Mouse (Mus musculus): ENCODE measurements around the gene Fes. TPM values are rescaled to one million over a fixed set of nuclear protein-coding genes. Genes with fewer than 3 reads are reported as not detected.

Gene Fes
- total and polyA plus RNA-seq, 3 experiments: 1.5 to 5.4 (median 4.9) TPM

DNA sequence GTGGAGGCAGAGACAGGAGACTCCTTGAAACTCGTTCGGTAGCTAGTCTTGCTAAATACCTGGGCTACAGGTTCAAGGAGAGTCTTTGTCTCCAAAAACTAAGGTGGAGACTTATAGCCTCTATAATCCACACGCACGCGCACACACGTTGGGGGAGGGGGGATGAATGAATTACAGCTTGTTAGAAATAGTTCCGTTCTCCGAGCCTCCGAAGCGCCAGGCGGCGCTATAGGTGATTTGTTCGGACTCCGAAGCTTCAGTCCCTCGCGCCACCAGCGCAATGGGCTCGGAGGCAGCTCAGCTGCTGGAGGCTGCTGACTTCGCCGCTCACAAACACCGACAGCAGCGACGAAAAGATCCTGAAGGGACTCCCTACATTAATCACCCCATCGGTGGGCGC is 44.9 kb downstream of the Fes start, which contains the start of gene Hddc3:
Gene Hddc3, plus strand, starts transcription at position 247 of the 400 bp plus-strand sequence.
- Histone ChIP-seq H3K4me1 (ENCODE audit: insufficient read depth, low read depth, low read length) (peaks cover 70% of the 10 kb centered on the region), H3K27me3 (ENCODE audit: insufficient read depth, low read length) (no peaks in the 10 kb centered on the region), H3K36me3 (replicated peaks) (peaks cover 34% of the 10 kb centered on the region), H3K9me3 (replicated peaks) (no peaks in the 10 kb centered on the region), H3K4me3 (ENCODE audit: low read depth, low read length) (peak within 1 kb of the TSS; percentile 78)
- TF ChIP-seq POLR2AphosphoS5 (IDR thresholded peaks at IDR 0.05; ENCODE audit: insufficient replicate concordance, low read depth, low read length): no peak
- peak; percentile 67; the same call in 1 of the 2 replicates for TF ChIP-seq CTCF (IDR thresholded peaks at IDR 0.05; ENCODE audit: low read depth, low read length)
- ATAC-seq (ENCODE audit: extremely low read depth, insufficient number of reproducible peaks, low FRiP score, poor library complexity, severe bottlenecking) (peak; percentile 31; the same call in 1 of the 2 replicates), DNase-seq (ENCODE audit: low spot score) (peak; percentile 81)

DNA sequence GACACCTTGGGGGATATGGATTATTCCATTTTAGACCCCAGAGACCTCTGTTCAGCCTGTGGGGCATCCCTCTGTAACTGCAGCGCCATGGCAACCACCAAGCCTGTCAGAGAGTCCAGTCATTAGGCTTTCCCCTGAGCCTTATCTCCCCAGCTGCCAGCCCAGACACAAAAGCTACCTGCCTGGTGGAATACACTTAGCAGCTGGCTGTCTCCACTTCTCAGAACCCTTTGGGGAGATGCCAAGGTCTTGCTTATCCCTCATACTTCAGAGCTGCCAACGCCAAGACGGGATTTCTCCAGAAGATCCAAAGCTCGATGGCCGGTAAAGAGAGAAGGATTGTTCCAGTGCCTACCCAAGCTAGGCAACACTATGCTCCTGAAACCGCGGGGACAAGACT is 46.0 kb downstream of the Fes start:
- Histone ChIP-seq H3K36me3 (replicated peaks) (peaks cover 40% of the 10 kb centered on the region), H3K9me3 (replicated peaks) (no peaks in the 10 kb centered on the region), H3K4me3 (ENCODE audit: low read depth, low read length) (no peak overlapping the region), H3K4me1 (ENCODE audit: insufficient read depth, low read depth, low read length) (peaks cover 63% of the 10 kb centered on the region), H3K27me3 (ENCODE audit: insufficient read depth, low read length) (no peaks in the 10 kb centered on the region)
- no peak for DNase-seq (ENCODE audit: low spot score)
- no peak for TF ChIP-seq POLR2AphosphoS5 (IDR thresholded peaks at IDR 0.05; ENCODE audit: insufficient replicate concordance, low read depth, low read length)
- no peak for ATAC-seq (ENCODE audit: extremely low read depth, insufficient number of reproducible peaks, low FRiP score, poor library complexity, severe bottlenecking)

GRCm38 (mm10) chr7:80340793-80341192 is 47.0 kb downstream of the Fes start, which contains the start of gene Unc45a:
TSS of gene Unc45a (minus strand) at chr7:80341005.
- no peaks in the 10 kb centered on the region for H3K9me3 ChIP-seq (replicated peaks)
- no peaks in the 10 kb centered on the region for H3K27me3 ChIP-seq (ENCODE audit: insufficient read depth, low read length)
- ATAC-seq (ENCODE audit: extremely low read depth, insufficient number of reproducible peaks, low FRiP score, poor library complexity, severe bottlenecking): peak; percentile 43; the same call in 1 of the 2 replicates
- TF ChIP-seq GATA1 (IDR thresholded peaks at IDR 0.05; ENCODE audit: borderline replicate concordance, low read length) (no peak), CTCF (IDR thresholded peaks at IDR 0.05; ENCODE audit: low read depth, low read length) (peak; percentile 44; the same call in 1 of the 2 replicates)
- peaks cover 40% of the 10 kb centered on the region for H3K36me3 ChIP-seq (replicated peaks)
- H3K4me1 ChIP-seq (ENCODE audit: insufficient read depth, low read depth, low read length): peaks cover 55% of the 10 kb centered on the region
- DNase-seq (ENCODE audit: low spot score): peak; percentile 80
- H3K4me3 ChIP-seq (ENCODE audit: low read depth, low read length): peak within 1 kb of the TSS; percentile 76

- ATAC-seq (ENCODE audit: extremely low read depth, insufficient number of reproducible peaks, low FRiP score, poor library complexity, severe bottlenecking) (peak; percentile 85), DNase-seq (ENCODE audit: low spot score) (peak; percentile 92)
- Histone ChIP-seq H3K27me3 (ENCODE audit: insufficient read depth, low read length) (no peaks in the 10 kb centered on the region), H3K4me1 (ENCODE audit: insufficient read depth, low read depth, low read length) (peaks cover 53% of the 10 kb centered on the region), H3K9me3 (replicated peaks) (no peaks in the 10 kb centered on the region), H3K36me3 (replicated peaks) (peaks cover 42% of the 10 kb centered on the region), H3K4me3 (ENCODE audit: low read depth, low read length) (peak overlapping the region; percentile 76)
- TF ChIP-seq CTCF (IDR thresholded peaks at IDR 0.05; ENCODE audit: low read depth, low read length): peak; percentile 30; the same call in 1 of the 2 replicates
- no peak for TF ChIP-seq POLR2AphosphoS5 (IDR thresholded peaks at IDR 0.05; ENCODE audit: insufficient replicate concordance, low read depth, low read length)
These were observed 47.7 kb downstream of the Fes start for GRCm38 (mm10) chr7:80339793-80340628.

- ATAC-seq (ENCODE audit: extremely low read depth, insufficient number of reproducible peaks, low FRiP score, poor library complexity, severe bottlenecking) (no peak), DNase-seq (ENCODE audit: low spot score) (peak; percentile 10)
- Histone ChIP-seq H3K4me3 (ENCODE audit: low read depth, low read length) (peak overlapping the region; percentile 76), H3K9me3 (replicated peaks) (no peaks in the 10 kb centered on the region), H3K36me3 (replicated peaks) (peaks cover 49% of the 10 kb centered on the region), H3K27me3 (ENCODE audit: insufficient read depth, low read length) (no peaks in the 10 kb centered on the region), H3K4me1 (ENCODE audit: insufficient read depth, low read depth, low read length) (peaks cover 53% of the 10 kb centered on the region)
- TF ChIP-seq POLR2AphosphoS5 (IDR thresholded peaks at IDR 0.05; ENCODE audit: insufficient replicate concordance, low read depth, low read length): no peak
- TF ChIP-seq GATA2 (IDR thresholded peaks at IDR 0.05; ENCODE audit: borderline replicate concordance, low read depth, low read length): no peak
- TF ChIP-seq TAL1 (conservative IDR thresholded peaks at IDR 0.05; ENCODE audit: low read depth, low read length): no peak
- no peak for TF ChIP-seq CTCF (IDR thresholded peaks at IDR 0.05; ENCODE audit: low read depth, low read length)
- TF ChIP-seq GATA1 (IDR thresholded peaks at IDR 0.05; ENCODE audit: borderline replicate concordance, low read length): no peak
These were observed 48.4 kb downstream of the Fes start for GRCm38 (mm10) chr7:80339371-80339770.

- ATAC-seq (ENCODE audit: extremely low read depth, insufficient number of reproducible peaks, low FRiP score, poor library complexity, severe bottlenecking) (no peak), DNase-seq (ENCODE audit: low spot score) (no peak)
- peaks cover 35% of the 10 kb centered on the region for H3K4me1 ChIP-seq (ENCODE audit: insufficient read depth, low read depth, low read length)
- no peak for TF ChIP-seq GATA1 (IDR thresholded peaks at IDR 0.05; ENCODE audit: borderline replicate concordance, low read length)
- TF ChIP-seq TAL1 (conservative IDR thresholded peaks at IDR 0.05; ENCODE audit: low read depth, low read length): no peak
- TF ChIP-seq POLR2AphosphoS5 (IDR thresholded peaks at IDR 0.05; ENCODE audit: insufficient replicate concordance, low read depth, low read length): no peak
- TF ChIP-seq CTCF (IDR thresholded peaks at IDR 0.05; ENCODE audit: low read depth, low read length): no peak
- TF ChIP-seq GATA2 (IDR thresholded peaks at IDR 0.05; ENCODE audit: borderline replicate concordance, low read depth, low read length): no peak
- no peak overlapping the region for H3K4me3 ChIP-seq (ENCODE audit: low read depth, low read length)
- no peaks in the 10 kb centered on the region for H3K27me3 ChIP-seq (ENCODE audit: insufficient read depth, low read length)
- peaks cover 7% of the 10 kb centered on the region for H3K9me3 ChIP-seq (replicated peaks)
- peaks cover 69% of the 10 kb centered on the region for H3K36me3 ChIP-seq (replicated peaks)
These were observed 50.8 kb downstream of the Fes start for GRCm38 (mm10) chr7:80336932-80337331.
